Mouse (Mus musculus) adrenal gland, postnatal 4 days (tissue): ENCODE results near the gene Elovl5. TPM values are rescaled to one million over a fixed set of nuclear protein-coding genes. Genes with fewer than 3 reads are reported as not detected.

Source experiments
- DNase-seq, 2 experiments: peaks; one replicate each; pipeline ENCODE4 v3.0.0; 2021 to 2022; ENCODE audit warnings: low spot score in 2 of 2, mixed read lengths in 2 of 2
- total RNA-seq, 2 experiments: library from RNA; stranded (reverse); gene quantifications; 2 replicates each; pipeline ENCODE4 v1.2.3; 2021

Gene Elovl5
- total RNA-seq, 2 experiments from 2014 or later: 226 to 250 TPM

DNA sequence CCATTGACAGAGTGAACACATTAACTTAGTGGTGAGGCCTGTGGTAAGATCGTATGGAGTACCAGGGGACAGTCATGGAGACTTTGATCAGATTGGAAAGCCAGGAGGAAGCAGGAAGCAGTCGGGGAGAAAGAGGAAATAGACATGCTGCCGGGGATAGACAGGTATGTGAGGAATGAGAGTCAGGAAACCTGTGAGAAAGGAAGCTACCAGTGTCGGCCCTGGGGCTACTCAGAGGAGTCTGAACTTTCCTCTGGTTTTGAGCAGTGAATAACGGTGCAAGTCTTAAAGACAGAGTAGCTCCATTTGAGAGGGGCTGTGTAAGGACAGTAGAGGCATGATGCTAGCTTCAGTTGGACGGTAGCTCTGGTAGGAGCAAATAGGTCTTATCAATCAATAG, 10.3 kb downstream of the Elovl5 start:
- DNase-seq: no peak

DNA sequence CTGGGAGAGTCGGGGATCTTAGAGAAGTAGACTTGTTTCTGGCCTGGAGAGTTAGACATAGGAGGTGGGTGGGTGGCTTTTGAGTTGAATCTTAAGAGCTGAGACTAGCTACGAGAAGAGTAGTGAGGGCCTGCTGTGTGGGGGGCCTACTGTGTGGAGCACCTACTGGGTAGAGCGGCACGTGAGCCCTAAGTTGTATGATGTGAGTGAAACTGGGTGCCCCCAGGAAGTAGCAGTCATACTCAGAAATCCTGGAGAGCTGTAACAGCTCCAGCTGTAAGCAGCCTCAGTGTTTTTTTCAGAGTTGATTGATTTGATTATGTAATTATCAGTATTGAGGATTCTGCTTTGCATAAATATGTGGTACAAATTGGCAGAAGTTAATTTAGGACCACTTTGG, 11.6 kb downstream of the Elovl5 start:
- no peak for DNase-seq

DNA sequence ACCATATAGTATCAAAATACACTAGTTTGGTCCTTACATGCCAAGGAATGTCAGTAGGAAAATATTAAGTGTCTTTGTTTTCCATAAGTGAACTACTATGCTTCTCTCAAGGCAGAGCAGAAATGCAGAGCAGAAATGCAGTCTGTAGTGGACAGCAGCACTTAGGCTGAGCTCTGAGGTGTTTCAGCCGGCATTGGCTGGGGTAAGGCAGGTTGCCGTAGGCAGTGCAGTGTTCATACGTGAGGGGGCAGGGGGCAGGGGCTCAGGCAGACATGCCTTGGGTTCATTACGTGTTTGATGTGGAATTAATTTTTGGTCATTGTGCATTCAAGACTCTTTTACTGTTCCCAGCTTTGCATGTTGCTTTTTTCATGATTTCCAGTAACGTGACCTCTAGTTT, 12.1 kb downstream of the Elovl5 start:
- no peak for DNase-seq

DNA sequence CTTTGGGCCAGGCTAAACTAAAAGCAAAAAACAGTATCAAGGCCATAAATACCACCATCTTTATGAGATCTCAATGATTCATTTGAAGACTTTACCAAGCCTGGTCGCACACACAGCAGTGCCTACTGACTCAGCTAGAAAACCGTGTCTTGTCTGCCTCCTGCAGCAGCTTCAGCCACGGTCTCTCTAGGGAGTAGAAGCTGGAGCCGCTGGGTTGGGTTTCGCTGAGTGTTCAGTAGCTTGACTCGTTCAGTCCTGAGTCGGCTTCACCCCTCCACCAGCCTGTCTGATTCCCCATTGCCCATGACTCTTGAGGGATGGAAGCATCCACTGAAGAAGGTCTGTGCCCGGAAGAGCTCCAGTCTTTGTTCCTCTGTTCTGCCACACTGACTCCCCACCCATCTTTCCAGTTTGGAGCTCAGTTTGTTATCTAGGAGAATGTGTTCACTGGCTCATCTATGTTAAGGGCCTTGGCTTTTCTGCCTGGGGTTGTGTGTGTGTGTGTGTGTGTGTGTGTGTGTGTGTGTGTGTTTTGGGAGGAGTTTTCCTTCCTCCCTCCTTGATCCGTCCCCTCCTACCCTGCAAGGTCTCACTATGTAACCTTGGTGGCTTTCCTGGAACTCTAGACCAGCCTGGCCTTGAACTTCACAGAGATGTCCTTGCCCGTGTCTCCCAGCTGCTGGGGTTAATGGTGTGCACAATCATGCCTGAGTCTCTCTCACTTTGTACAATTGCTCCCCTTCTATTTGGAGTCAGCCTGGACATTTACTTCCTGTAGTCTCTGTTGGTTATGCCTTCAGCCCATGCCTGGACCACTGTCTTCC, 13.1 kb downstream of the Elovl5 start:
- no peak for DNase-seq

DNA sequence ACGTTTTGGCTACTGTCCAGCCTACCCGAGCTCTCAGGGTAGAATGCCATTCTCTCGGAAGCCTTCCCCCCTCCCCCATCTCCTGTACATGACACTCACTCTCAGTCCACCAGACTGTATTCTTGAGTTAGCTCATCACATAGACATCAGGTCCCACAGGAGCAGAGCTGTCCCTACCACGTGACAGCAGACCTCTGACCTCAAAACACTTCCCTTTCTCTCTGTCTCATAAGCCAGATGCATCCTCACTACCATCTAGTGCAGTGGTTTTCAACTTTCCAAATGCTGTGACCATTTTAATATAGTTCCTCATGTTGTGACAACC, 13.7 kb downstream of the Elovl5 start:
- no peak for DNase-seq

DNA sequence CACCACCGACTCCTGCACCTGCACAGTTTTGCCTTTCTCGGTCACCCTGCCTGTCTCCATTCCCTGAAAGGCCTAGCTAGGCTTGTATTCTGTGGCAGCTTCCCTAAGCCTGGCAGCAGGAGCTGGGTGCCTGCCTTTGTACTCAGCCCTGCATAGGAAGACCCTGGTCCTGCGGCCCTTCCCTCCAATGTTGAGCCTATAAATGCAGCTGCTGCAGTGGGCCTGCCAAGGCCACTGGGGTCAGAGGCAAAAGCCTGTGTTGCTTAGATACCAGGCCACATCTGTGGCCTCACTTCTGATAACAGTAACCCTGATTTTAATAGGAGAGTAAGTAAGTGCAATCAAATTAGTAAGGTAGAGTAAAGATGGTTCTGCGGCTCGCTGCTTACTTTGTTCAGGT, 14.6 kb downstream of the Elovl5 start:
- DNase-seq: no peak

DNA sequence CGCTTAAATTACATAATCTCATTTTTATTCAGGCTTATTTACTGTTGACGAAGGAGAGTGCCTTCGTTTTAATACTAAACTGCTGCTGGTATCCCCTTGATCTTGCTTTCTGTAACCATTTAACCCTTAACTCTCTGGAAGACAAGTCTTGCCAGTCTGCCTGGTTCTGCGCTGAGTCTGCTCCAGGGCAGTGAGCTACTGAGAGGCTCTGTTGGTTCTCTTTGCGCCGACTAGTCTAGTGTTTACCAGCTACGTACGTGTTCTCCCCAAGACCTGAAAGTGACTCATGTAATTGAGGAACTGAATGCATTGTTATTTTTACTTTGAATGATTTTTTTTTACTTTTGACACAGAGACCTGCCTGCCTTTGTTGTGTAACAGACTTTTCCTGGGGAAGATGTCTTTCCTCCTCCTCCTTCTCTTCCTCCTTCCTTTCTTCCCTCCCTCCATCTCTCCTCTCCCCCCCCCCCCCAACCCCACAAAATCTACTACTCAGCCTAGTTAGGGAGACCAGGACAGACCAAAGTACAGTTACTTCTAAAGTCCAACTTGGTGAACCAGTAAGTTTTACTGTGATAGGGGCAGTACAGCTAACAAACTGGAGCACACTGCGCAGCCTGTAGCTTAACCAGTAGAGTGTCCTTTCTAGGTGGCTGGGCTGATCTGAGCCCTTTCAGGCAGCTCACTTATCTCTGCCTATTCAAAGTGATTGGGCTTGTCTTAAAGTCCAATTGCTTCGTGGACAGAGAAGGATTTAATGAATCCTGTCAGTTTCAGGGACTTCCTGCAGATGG, 18.9 kb downstream of the Elovl5 start:
- DNase-seq: no peak

DNA sequence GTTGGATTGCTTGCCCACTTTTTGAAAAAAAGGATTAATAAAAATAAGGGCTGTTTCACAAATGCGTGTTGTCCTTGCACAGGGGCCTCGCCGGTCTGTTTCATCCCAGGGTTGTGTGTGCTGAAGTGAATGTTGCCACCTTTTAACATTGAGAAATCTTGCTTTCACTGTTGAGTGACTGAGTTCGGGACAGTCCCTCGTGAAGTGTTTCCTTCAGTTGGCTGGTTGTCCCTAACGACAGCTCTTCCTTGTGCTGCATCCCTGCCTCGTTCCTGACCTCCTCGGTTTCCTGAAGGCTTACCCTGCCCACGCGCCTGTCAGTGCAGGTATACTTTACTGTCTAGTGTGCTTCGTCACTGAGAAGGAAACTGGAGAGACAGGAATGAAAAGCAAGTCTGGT, 20.7 kb downstream of the Elovl5 start:
- no peak for DNase-seq

DNA sequence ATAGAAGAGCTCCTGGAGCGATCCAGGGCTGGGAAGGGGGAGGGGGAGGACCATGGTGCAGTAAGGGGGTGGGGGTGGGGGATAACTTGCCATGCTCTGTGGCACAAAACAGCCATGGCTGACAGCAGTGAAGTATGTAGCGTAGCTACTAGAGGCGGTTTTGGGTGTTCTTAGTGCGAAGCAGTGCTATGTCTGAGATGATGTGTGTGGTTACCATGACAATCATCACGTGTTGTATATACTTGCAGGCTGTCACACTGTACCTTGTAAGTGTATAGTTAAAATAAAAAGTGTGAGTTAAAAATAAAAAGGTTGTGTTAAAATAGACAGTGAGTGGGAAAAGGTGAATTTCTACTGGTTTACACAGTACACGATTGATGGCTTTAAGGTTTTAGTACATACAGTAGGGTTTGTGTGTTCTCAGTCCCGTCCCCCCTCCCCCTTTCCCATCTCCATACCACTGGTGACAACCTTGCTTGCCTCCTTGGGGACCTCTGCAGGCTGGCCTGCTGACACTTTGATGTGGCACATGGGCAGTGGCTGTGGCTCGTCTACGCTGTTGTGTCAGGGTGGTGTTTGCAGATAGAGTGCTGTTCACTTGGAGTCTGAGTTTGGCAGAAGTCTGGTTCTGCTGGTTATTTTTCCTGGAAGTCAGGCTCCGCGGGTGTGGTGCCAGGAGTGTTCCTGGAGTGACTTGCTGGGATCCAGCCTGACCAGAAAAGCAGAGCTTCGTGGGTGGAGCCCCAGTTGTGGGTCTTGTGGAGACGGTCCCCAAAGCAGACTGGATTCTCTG, 21.8 kb downstream of the Elovl5 start:
- no peak for DNase-seq

DNA sequence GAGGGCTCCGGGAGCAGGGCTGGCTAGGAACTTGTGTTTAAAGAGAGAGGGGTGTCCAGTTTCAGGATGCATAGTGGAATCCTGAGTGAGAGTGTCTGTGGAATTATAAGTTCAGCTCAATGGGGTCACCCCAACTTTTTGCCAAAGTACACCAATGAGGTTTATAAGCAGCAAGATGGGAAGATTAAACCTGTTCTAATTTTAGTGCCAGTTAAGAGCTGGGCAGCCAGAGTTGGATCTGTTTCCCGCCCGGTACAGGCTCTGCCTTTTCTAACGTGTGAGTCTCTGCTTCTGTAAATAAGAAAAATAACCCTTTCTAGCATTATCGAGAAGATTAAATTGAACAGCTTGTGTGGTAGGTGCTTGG, 22.4 kb downstream of the Elovl5 start:
- no peak for DNase-seq

DNA sequence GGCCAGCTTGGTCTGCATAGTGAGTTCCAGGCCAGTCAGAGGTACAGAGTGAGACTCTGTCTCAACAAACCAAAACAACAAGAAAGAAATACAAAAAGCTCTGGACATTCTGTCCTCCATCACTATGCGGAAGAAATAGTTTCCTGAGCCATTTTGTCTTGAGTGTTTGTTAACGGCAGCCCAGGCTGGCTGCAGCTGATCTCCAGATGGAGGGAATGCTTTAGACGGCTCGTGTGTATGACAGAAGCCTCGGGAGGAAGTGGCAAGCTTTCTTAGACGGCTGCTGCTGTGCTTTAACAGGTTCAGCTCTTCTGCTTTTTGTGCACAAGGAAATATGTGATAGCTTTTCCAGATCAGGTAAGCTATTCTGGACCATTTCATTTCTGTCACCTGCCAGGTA, 23.9 kb downstream of the Elovl5 start:
- DNase-seq: no peak

DNA sequence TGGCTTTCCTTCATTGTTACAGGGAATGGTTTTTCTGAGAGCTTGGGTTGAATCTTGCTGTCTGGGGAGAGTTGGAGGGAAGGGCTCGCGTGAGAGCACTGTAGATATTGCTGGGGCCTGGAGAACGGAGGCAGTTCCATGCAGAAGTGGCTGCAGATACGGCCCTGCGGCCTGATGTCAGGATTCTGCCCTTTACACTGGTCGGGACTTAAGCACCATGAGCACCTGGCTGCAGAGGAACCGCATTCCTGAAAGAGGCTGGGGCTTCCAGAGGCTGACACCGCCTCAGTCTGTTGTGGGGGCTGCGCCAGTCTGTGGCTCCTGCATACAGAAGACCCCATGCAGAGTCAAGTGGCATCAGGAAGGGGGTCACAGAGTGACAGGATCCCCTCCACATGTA, 24.7 kb downstream of the Elovl5 start:
- no peak for DNase-seq

DNA sequence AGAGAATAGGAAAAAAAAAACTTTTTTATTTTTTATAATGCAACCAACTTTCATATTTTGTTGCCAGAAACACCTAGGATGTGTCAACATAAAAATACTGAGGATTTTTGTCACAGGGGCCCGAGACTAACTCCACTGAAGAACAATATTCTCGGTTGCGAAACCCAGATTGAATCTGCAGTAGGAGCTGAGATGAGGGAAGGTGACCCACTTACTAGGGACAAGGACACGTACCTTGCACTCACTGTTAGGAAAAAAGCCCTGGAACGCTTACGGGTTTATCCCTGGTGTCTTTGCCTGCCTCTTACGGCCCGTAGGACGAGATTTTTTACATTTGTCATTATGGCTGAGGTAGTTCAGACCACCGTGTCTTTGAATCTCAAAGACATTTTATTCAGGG, 25.2 kb downstream of the Elovl5 start:
- DNase-seq: no peak

DNA sequence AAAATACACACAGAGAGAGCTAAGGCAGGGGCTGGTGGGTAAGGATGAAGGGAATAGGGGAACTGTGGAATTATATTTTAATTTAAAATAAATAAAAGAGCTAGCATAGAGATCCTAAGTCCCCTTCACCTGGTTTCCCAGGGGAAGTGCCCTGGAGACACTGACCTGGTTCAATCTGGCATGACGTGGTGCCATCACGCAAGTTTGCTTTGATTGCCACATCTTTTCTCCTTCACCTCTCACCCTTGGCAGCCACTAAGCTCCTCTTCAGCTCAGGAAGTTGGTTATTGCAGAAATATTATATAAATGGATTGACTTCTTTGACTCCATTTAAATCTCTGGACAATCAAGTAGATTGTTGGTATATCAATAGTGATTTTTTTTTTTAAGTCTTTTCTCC, 26.2 kb downstream of the Elovl5 start:
- no peak for DNase-seq

DNA sequence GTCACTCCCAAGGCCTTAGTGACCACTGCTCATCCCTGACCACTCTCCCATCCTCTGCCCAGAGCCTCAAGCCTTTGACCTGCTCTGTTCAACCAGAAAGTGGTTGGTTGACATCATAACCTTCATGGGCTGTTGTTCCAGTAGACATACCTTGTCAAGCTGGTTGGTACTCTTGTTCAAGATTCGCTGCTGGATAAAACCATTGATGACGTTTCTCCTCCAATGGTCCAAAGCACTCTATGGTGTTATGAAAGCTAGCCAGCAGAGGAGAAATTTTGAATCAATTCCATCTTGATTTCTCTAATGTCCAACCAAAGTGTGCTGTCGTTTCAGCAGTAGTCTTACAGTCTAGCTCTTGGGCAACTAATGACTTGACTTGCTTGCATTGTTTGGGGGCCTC, 27.0 kb downstream of the Elovl5 start:
- no peak for DNase-seq

DNA sequence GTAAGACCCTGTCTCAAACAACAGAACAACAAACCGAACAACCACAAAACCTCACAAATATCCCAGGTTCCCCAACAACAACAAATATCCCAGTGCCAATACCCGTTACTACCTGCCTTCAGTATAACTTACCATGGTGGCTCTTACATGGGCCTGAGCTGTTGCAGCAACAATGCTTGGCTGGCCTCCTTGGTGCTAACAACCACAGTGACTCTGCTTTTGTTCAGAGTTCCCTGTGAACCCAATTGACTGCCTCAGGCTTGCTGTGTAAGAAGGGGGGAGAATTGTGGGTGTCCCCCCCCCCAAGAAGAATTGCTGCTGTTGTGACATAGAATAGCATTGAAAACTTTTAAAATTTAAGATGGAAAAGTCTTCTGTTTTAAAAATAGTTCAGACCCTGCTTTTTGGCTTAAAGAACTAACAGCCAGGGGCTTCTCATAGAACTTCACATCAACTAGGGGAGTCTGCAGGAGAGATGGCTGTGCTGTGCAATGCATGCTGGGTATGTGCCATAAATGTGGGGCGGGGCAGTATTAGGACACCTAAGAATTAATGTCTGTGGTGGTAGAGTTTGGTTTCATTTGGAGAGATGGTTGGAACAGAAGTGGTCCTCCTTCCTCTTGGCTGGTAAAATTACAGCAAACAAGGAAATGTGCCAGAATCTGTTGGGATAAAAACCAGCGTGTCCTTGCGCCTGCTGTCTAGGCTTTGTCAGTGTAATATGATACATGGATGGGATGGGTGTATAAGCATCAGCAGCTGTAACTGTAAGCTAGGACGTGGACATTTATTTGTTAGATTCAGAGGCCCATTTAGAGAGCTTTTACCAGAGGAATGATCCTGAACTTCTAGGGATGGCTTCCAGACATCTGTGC, 28.9 kb downstream of the Elovl5 start:
- no peak for DNase-seq

DNA sequence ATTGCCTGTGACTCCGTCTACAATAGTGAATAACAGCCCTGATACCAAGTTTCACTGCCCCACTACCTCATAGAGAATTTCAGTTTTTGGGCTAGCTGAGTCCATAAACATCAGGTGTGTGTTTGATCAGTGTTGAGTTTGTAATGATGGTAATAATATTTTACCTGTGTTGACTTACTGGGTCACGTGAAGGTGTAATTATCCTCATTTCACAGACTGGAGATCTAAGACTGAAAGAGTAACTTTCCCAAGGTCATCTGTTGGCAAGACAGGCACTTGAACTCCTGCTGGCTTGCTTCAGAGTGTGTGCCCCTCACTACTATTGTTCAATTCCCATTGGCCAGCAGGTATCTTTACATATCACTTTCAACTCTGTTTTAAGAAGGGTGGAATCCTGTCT, 31.1 kb downstream of the Elovl5 start:
- DNase-seq: no peak

DNA sequence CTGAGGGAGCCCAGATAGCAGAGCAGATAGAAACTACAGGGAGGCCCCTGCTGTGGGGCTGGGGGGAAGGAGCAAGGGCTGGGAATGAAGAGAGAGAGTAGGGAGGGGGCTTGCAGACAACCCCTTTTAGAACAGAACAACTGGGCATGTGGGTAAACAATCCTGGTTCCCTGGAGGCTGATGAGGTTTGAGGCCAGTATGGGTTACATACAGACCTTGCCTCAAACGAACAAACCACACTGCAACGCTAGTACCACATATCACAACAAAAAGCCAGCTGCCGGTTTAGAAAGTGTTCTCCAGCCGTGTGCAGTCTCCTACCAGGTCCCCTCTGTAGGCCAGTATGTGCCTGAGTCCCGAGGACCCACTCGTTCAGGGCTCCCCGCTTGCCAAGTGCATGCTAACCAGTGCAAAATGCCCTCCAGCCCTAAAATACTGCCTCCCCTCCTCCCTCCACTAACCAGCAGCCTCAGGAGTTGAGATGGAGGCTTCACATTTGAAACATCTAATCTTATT, 32.6 kb downstream of the Elovl5 start:
- DNase-seq: no peak

DNA sequence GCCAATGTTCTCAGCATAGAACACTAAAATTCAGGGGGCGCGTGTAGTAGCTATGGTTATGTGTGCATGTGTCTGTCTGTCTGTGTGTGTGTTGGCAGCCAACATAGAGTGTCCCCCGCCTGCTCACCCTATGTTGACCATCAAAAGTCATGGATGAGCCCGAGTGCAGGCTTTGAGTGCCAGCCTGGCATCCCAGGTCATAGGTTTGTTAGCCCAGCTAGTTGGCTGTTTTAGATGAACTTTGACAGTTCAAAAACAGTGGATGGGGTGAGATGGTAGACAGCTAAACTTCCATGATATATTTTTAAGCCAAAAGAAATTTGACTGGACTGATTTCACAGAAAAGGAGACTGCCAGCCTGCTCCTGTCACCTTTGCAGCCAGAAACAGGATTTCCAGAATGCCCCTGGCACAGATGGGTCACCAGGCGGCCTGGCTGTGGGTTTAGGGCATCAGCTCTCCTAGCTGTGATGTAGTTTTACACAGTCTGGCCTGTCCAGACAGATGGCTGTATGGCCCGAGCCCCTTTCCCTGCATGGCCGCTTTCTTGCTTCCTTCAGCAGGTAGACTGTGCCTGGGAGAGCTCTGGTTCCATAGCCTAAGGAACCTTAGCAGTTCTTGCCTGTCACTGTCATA, 33.8 kb downstream of the Elovl5 start:
- no peak for DNase-seq

DNA sequence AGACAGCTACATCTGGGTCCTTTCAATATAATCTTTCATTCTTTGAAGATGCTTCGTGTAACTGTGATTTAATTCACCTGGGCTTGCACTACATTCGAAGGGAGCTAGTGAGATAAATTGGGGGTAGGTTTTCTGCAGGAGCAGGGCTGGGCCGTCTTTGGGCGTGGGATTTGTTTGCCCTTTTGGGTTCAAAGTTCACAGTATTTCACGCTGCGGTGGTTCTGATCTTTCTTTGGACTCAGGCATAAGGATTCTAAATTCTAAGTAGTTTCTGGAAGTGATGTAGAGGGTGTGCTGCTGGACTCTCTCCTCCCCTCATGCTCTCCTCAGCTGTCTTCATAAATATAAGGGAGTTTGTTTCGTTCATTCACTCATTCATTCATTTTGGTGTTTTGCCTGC, 34.8 kb downstream of the Elovl5 start:
- no peak for DNase-seq
